Mouse (Mus musculus) liver, embryonic 14.5 days (tissue): ENCODE results near the gene Slc44a1. TPM values are rescaled to one million over a fixed set of nuclear protein-coding genes. Genes with fewer than 3 reads are reported as not detected.

Experiments used
- ATAC-seq: fragments of 200-750 bp; cut with Nextera tagmentation; 2 replicates; pipeline ENCODE4 v1.8.0; 2017; ENCODE audit warnings: moderate number of reproducible peaks, mild to moderate bottlenecking, moderate library complexity; ENCODE audit not compliant: insufficient read depth
- DNase-seq, 3 experiments: peaks; one replicate each; pipeline ENCODE4 v3.0.0-alpha.2; 2012 to 2013; ENCODE audit warnings: low read depth in 3 of 3, low spot score in 3 of 3
- H3K27ac ChIP-seq: fragments of 300-500 bp; sonication (generic); 2 replicates; pipeline ENCODE4 v1.5.1; 2014; ENCODE audit warnings: moderate library complexity, mild to moderate bottlenecking, control low read depth, inconsistent platforms
- H3K27me3 ChIP-seq: fragments of 300-500 bp; sonication (generic); 2 replicates; pipeline ENCODE4 v1.6.1; 2014; ENCODE audit warnings: mild to moderate bottlenecking, low read length, moderate library complexity; ENCODE audit not compliant: control insufficient read depth, insufficient read depth
- H3K36me3 ChIP-seq: fragments of 300-500 bp; sonication (generic); replicated peaks from 2 replicates; pipeline ENCODE4 v1.6.1; 2014; ENCODE audit warnings: low read depth; ENCODE audit not compliant: control insufficient read depth, insufficient read depth
- H3K4me1 ChIP-seq, 2 experiments: fragments of 200-500 bp in 1 of 2; fragments of 300-500 bp in 1 of 2; sonication (generic) in 1 of 2; replicated peaks; 2 replicates each; pipeline ENCODE4 v1.6.1; 2012 to 2014; ENCODE audit warnings: antibody characterized with exemption in 1 of 2, inconsistent platforms in 1 of 2, low read length in 1 of 2; ENCODE audit not compliant: control insufficient read depth in 2 of 2, insufficient read depth in 2 of 2
- H3K4me2 ChIP-seq: fragments of 300-500 bp; sonication (generic); 2 replicates; pipeline ENCODE4 v1.6.1; 2014; ENCODE audit warnings: low read depth, mild to moderate bottlenecking, control low read depth, moderate library complexity
- H3K4me3 ChIP-seq, 2 experiments: fragments of 200-500 bp in 1 of 2; fragments of 300-500 bp in 1 of 2; sonication (generic) in 1 of 2; 2 replicates each; pipeline ENCODE4 v1.5.1; 2012 to 2014; ENCODE audit warnings: low read depth in 2 of 2, low read length in 2 of 2, mild to moderate bottlenecking in 2 of 2, control low read depth in 1 of 2, inconsistent platforms in 1 of 2, moderate library complexity in 1 of 2; ENCODE audit not compliant: insufficient read depth in 1 of 2
- H3K9ac ChIP-seq: fragments of 300-500 bp; sonication (generic); replicated peaks from 2 replicates; pipeline ENCODE4 v1.6.1; 2014; ENCODE audit warnings: mild to moderate bottlenecking, control low read depth, moderate library complexity
- H3K9me3 ChIP-seq: fragments of 300-500 bp; sonication (generic); 2 replicates; pipeline ENCODE4 v1.6.1; 2016; ENCODE audit warnings: low read length, mixed read lengths; ENCODE audit not compliant: control insufficient read depth
- CTCF ChIP-seq: IDR thresholded peaks from 2 replicates; pipeline ENCODE4 v1.5.1; 2016; ENCODE audit warnings: antibody characterized with exemption, low read depth, control low read depth
- EP300 ChIP-seq: IDR thresholded peaks from 2 replicates; pipeline ENCODE4 v1.6.1; 2016; ENCODE audit warnings: antibody characterized with exemption, low read depth
- WGBS: fragments of 180-500 bp; shearing (Covaris S2); extraction: QIAGEN DNeasy Blood & Tissue Kit; methylation state at CpG from one replicate; pipeline ENCODE4 v1.1.7; 2014; ENCODE audit not compliant: insufficient replicate concordance; 5-methylcytosine and 5-hydroxymethylcytosine counted together
- polyA plus RNA-seq, 2 experiments: library from polyadenylated mRNA; depleted of rRNA in 1 of 2; stranded (reverse) in 1 of 2; unstranded in 1 of 2; fragments of >200 nt; fragmentation: Nextera tagmentation in 1 of 2; extraction: Ambion mirVana in 1 of 2; gene quantifications; 2 replicates each; pipeline versions ENCODE4 v1.2.1 to v1.2.3; 2012 to 2014

Gene Slc44a1
- polyA plus RNA-seq, 2 experiments = 7.7 to 12.6 TPM

GRCm38 (mm10) chr4:53631316-53632010, 191.2 kb downstream of the Slc44a1 start, which contains the start of gene Fsd1l:
TSS of gene Fsd1l (plus strand) at chr4:53631471.
- DNase-seq (peak in 2 of 3 experiments; percentile 2 to 7), ATAC-seq (peak; percentile 69)
- Histone ChIP-seq H3K4me2 (peak within 1 kb of the TSS; percentile 64), H3K27me3 (peaks cover 17% of the 10 kb centered on the region), H3K4me3 (peak within 1 kb of the TSS; percentile 59 to 63), H3K4me1 (no peaks in the 10 kb centered on the region; a peak in 1 of 4 replicates), H3K27ac (no peak within 1 kb of the TSS), H3K36me3 (no peaks in the 10 kb centered on the region), H3K9me3 (no peaks in the 10 kb centered on the region), H3K9ac (no peak within 1 kb of the TSS)
- 1% methylated on average over 80 of the region's 88 CpGs for WGBS
- no peak for TF ChIP-seq EP300
- peak; percentile 31; the same call in 1 of the 2 replicates for TF ChIP-seq CTCF

- Histone ChIP-seq H3K4me3 (peak overlapping the region; percentile 59 to 63), H3K4me1 (no peaks in the 10 kb centered on the region; a peak in 1 of 4 replicates), H3K9me3 (no peaks in the 10 kb centered on the region), H3K36me3 (no peaks in the 10 kb centered on the region), H3K27ac (no peak overlapping the region), H3K27me3 (peaks cover 17% of the 10 kb centered on the region), H3K9ac (no peak overlapping the region), H3K4me2 (peak overlapping the region; percentile 64)
- ATAC-seq (no peak), DNase-seq (no peak)
- TF ChIP-seq EP300 (no peak), CTCF (no peak)
- WGBS = 5% methylated on average over 5 of the region's 5 CpGs
Measured at GRCm38 (mm10) chr4:53632011-53632349, 191.8 kb downstream of the Slc44a1 start.

DNA sequence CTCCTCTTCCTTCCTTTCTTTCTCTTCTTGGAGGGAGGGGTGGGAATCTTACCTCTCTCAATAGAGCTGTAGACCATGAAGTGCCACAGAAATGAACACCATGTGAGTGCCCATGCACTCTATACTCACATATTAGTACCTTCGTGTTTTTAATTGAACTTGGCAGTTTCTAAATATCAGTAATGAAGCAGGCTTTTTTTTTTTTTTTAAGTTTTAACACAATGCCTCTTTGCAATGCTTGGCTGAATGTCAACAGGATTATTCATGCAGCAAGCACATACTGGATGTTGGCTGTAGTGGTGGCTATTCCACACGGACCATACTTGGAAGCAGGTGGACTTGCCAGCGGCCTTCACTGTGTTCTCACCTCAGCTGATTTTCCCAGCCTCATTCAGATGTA, 195.1 kb downstream of the Slc44a1 start:
- TF ChIP-seq EP300 = no peak
- TF ChIP-seq CTCF = no peak
- ATAC-seq (no peak), DNase-seq (no peak)
- Histone ChIP-seq H3K36me3 (no peaks in the 10 kb centered on the region), H3K9me3 (no peaks in the 10 kb centered on the region), H3K4me2 (no peak overlapping the region), H3K27me3 (peaks cover 15% of the 10 kb centered on the region), H3K4me1 (no peaks in the 10 kb centered on the region; a peak in 1 of 4 replicates), H3K27ac (no peak overlapping the region), H3K4me3 (no peak overlapping the region), H3K9ac (no peak overlapping the region)
- WGBS = 62% methylated on average over 3 of the region's 3 CpGs

DNA sequence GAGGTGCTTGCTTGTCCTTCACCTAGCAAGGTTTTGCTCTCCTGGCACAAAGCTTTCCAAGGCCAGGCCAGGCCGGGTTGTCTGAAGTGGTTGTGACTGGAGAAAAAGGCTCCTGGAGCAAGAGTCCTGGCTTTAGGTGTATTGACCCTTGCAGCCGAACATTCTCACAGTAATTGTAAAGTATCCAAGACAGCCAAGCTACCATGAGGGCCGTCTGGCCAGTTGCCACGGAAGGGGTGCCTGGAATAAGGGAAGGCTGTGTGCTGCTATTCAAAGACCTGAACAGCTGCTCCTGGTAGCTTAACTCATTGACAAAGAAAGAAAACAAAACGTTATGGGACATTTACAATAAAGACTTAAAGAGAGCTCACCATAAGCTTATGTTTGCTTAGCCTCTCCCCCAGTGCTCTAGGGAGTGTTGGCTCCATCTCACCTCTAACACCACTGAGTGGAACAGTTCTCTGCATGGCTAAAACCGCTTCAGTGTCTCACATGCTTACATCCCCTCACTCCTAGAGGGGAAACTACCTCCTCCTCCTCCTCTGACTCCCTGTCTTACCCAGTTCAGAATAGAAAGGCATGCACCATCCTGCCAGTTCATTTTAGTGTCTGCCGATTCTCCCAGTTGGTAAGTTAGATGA, 197.2 kb downstream of the Slc44a1 start:
- no peaks in the 10 kb centered on the region for H3K36me3 ChIP-seq
- H3K4me2 ChIP-seq = no peak overlapping the region
- WGBS = 61% methylated on average over 7 of the region's 7 CpGs
- ATAC-seq = no peak
- H3K9me3 ChIP-seq = no peaks in the 10 kb centered on the region
- H3K27me3 ChIP-seq = no peaks in the 10 kb centered on the region
- H3K9ac ChIP-seq = no peak overlapping the region
- H3K4me3 ChIP-seq = no peak overlapping the region
- TF ChIP-seq CTCF (no peak), EP300 (no peak)
- DNase-seq = no peak
- H3K4me1 ChIP-seq = no peaks in the 10 kb centered on the region
- no peak overlapping the region for H3K27ac ChIP-seq

- Histone ChIP-seq H3K27ac (no peak overlapping the region), H3K4me3 (no peak overlapping the region), H3K9me3 (no peaks in the 10 kb centered on the region), H3K9ac (no peak overlapping the region), H3K27me3 (no peaks in the 10 kb centered on the region), H3K4me1 (no peaks in the 10 kb centered on the region), H3K4me2 (no peak overlapping the region), H3K36me3 (no peaks in the 10 kb centered on the region)
- DNase-seq = no peak
- no peak for ATAC-seq
- TF ChIP-seq CTCF (no peak), EP300 (no peak)
- 41% methylated on average over 7 of the region's 7 CpGs for WGBS
Measured at GRCm38 (mm10) chr4:53638549-53639123, 198.4 kb downstream of the Slc44a1 start.
